Mouse (Mus musculus) retina, postnatal 1 day (tissue): ENCODE results near the gene Cxcl13.
"Not testable (repeated sequence)": the region's sequence is repeated elsewhere in the genome, so short reads cannot be mapped to it uniquely, and the experiment has no call there.

ENCODE experiments used
- DNase-seq: peaks from one replicate; pipeline ENCODE4 v3.0.0-alpha.2; 2012

The Cxcl13 gene

GRCm38 (mm10) chr5:95956651-95957050 is at the start of gene Cxcl13:
TSS of gene Cxcl13 (plus strand) at chr5:95956951.
- no peak for DNase-seq

DNA sequence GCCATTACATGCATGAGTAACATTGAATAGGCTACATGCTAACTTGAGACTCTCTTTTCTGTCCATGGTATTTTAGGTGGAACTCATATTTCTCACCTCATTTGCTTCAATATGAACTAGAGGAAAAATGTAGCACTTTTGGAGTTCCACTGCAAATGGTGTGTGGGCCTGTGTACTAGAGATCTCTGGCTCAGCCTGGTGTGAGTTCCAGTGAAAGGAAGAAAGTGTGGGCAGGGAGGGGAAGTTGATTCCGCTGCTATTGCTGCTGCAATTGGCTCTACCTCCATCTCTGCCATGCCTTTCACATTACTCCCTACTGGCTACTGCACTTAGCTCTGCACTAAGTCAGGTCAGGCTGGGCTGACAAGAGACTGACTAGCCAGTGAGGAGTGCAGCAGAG is 45.7 kb upstream of the Cxcl13 start:
- peak; percentile 9 for DNase-seq

DNA sequence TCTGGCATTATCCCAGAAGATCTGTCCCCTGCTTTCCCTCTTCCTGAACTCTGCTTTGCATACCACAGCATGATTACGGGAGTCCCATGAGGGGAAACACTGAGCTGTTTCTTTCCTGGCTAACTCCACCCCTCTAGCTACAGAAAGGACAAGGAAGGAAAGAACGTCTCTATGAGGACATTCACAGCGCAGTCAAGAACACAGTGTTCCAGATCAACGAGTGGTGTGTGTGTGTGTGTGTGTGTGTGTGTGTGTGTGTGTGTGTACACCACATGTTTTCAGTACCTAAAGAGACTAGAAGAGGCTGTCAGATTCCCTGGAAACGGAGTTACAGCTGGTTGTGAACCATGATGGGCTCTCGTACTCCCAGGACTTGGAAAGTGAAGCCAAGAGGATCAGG is 38.3 kb upstream of the Cxcl13 start:
- no peak for DNase-seq

DNA sequence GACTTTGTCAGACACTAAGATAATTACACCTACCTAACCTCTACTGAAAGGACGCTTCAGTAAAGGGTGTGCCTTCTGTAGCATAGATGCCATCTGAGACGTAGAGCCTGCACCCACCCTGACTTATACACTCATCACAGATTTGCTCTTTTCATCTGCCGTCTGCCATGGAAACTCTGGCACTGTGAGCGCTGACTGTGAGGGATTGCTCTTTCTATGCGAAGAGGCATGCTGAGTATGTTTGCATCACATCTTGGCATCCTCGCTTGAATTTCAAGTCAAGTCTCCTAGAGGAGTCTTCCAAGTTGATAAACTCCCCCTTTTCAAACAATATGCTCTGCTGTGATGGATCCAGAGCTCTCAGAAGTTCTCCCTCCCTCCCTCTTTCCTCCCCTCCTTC is 32.7 kb upstream of the Cxcl13 start:
- DNase-seq: no peak

GRCm38 (mm10) chr5:95925204-95925930 is 31.4 kb upstream of the Cxcl13 start:
- no peak for DNase-seq

DNA sequence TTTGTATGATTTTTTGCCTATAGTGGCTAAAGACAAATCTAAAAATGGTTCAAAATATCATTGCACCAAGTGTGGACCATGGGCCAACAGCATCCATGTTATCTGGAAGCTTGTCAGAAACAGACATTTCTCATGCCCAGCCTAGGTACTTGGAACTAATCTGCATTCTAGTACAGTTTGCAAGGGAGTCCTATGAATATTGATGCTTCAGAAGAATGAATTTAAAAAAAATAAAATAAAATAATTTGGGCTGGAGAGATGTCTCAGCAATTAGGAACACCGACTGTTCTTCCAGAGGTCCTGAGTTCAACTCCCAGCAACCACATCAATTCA is 30.9 kb upstream of the Cxcl13 start:
- no peak for DNase-seq

- DNase-seq: no peak
These were observed 21.7 kb upstream of the Cxcl13 start for GRCm38 (mm10) chr5:95935035-95935434.

- no peak for DNase-seq
These were observed 20.7 kb upstream of the Cxcl13 start for GRCm38 (mm10) chr5:95936068-95936467.

DNA sequence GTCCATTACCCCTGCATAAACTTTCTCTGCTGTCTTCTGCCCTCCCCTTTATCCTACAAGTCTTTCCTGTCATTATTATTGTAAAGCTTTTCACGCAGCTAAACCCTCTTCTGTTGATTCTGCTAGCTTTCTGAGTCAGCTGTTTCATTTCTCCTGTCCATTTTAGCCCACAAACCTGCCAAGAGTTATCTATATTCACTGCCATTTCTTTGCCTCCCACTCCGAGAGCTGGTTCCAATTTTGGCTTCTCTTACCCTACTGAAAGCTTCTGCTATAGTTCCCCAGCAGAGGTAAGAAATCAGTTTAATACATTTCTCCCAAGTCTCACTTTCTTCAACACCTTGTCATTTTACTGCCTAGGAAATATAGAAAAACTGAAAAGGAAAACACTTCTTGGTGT is 19.6 kb upstream of the Cxcl13 start:
- no peak for DNase-seq

GRCm38 (mm10) chr5:95938044-95938625 is 18.6 kb upstream of the Cxcl13 start:
- DNase-seq: no peak

- no peak for DNase-seq
These were observed 16.0 kb upstream of the Cxcl13 start for GRCm38 (mm10) chr5:95940682-95941221.

- no peak for DNase-seq
These were observed 15.2 kb upstream of the Cxcl13 start for GRCm38 (mm10) chr5:95941562-95941961.

- no peak for DNase-seq
These were observed 11.6 kb upstream of the Cxcl13 start for GRCm38 (mm10) chr5:95945120-95945519.

DNA sequence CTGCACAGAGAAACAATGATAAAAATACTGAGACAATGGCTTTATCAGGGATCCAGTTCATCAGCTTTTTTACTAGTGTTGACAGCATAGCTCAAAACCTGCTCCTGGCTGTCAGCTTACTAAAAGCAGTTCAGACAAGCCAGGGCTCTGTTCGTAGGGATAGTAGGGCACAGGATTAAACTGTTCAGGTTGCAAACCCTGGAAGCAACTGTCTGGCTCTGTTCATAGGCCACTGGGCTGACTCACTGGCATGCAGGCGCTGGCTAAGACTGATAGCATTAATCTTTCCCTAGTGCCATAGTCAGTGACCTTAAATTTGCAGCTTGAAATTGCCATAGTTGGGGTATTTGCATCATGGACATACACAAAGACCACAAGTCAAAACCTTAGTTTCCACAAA is 10.4 kb upstream of the Cxcl13 start:
- no peak for DNase-seq

GRCm38 (mm10) chr5:95948641-95949040 is 8.1 kb upstream of the Cxcl13 start:
- no peak for DNase-seq

GRCm38 (mm10) chr5:95949946-95950701 is 6.6 kb upstream of the Cxcl13 start:
- DNase-seq: peak; percentile 63

GRCm38 (mm10) chr5:95964940-95965339 is 8.2 kb downstream of the Cxcl13 start:
- DNase-seq: no peak

DNA sequence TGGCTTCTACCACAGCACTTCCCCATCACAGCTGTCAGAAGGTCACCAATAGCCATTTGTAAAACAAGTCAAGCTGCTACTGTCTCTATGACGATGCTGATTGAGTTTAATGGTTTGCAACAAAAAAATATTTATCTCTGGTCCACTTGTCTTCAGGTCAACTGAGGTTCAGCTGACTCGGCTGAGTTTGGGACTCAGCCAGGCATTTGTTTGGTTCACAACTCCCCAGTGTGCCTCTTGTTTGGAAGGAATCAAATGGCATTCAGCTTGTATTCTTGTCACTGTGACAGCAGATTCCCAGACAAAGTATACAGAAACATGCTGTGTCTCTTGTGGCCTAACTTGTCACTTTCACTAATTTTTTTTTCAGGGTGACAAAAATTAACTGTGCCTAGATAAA is 9.9 kb downstream of the Cxcl13 start:
- DNase-seq: no peak

- DNase-seq: peak; percentile 63
These were observed 14.1 kb downstream of the Cxcl13 start for GRCm38 (mm10) chr5:95970845-95971244.

- DNase-seq: no peak
These were observed 15.5 kb downstream of the Cxcl13 start for GRCm38 (mm10) chr5:95972208-95972607.

GRCm38 (mm10) chr5:95973806-95974205 is 17.1 kb downstream of the Cxcl13 start:
- not testable (repeated sequence) for DNase-seq

DNA sequence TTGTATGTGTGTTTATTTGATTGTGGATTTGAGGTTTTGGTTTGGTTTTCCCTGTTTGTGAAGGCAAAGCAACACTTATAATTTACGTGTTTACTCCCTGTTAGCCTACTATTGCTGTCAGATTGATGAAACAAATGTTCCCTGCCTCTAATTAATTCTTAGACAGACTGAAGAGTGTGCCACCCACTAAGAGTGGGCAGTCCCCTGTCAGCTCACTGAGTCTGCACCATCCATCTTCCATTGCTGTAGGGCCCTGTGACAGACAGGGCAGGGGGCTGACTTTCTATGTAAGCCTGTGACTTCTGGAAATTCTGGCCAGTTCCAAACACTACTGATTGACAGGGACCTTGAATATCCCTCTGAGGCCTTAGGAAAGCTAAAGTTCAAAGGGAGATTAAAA is 19.5 kb downstream of the Cxcl13 start:
- DNase-seq: no peak

DNA sequence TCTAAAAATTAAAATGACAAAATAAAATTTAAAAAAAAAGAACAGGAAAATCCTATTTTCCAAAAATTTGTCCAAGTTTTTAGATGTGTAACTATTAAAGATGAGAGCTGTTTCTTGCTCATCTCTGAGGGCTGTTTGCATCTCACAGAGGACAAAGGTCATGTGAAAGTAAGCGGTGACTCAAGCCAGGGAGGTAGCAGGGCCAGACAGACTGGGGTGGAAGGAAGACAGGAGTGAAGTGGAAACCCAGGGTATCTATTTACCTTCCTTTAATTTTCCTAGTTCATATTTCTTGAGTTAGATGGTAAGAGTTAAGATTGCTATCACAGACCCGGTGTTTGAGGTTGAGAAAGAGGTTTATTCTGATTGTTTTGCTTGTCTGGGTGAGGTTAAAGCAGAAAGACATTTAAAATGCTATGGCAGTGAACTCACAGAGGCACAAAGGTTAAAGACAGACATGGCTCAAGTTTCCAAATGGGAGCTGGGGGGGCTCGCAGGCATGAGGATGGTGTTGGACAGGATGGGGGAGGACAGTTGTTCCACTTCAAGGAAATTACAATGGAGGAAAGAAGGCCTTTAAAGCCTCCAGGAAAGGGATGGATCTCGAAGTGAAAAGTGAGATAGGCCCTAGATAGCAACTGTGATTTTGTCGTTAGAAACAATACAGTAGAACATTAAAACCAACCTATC is 27.2 kb downstream of the Cxcl13 start:
- no peak for DNase-seq
